In the genomic region with DNA sequence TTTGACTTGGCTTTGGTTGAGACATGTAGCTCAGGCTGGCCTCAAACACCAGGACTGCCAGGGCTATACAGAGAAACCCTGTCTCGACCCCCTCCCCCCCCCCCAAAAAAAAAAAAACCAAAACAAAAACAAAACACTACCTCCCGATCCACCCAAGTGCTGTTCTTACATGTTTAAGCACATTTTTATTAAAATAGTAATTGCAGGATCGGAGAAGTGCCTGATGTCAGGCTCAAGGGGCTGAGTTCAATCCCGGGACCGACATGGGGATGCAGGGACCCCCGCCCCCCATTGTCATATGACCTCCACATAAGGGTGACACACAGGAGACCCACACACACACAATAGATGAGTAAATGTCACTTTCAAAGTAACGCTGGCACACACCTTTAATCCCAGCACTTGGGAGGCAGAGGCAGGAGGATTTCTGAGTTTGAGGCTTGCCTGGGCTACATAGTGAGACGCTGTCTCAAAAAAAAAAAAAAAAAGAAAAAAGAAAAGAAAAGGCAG, we compare ENCODE assay signal across 7 mouse cellular contexts. TPM values are rescaled to one million over a fixed set of nuclear protein-coding genes. Genes with fewer than 3 reads are reported as not detected.
DNase-seq lines count a peak whose midpoint lies in the region; ATAC-seq lines count a peak whose summit lies in the region.

No protein-coding gene starts in this region.

- no peak overlapping the region; the same call in 1 of the 2 replicates for H3K27ac ChIP-seq in lung, embryonic 16.5 days (ENCODE audit: low read length)
- no peak overlapping the region for H3K27ac ChIP-seq in forebrain, embryonic 12.5 days
- H3K27ac ChIP-seq in limb, embryonic 13.5 days: no peak overlapping the region
- peak overlapping the region; percentile 96 for H3K27ac ChIP-seq in stomach, embryonic 15.5 days

- H3K27me3 ChIP-seq in lung, embryonic 16.5 days (ENCODE audit: control insufficient read depth, insufficient read depth, low read depth, low read length): no peaks in the 10 kb centered on the region
- H3K27me3 ChIP-seq in forebrain, embryonic 12.5 days: peaks cover 28% of the 10 kb centered on the region
- no peaks in the 10 kb centered on the region for H3K27me3 ChIP-seq in limb, embryonic 13.5 days
- no peaks in the 10 kb centered on the region for H3K27me3 ChIP-seq in stomach, embryonic 15.5 days (replicated peaks)

- peaks cover 19% of the 10 kb centered on the region for H3K4me1 ChIP-seq in lung, embryonic 16.5 days (replicated peaks; ENCODE audit: control insufficient read depth, insufficient read depth, low read length)
- peaks cover 27% of the 10 kb centered on the region for H3K4me1 ChIP-seq in forebrain, embryonic 12.5 days
- H3K4me1 ChIP-seq in limb, embryonic 13.5 days: peaks cover 36% of the 10 kb centered on the region
- peaks cover 27% of the 10 kb centered on the region for H3K4me1 ChIP-seq in stomach, embryonic 15.5 days

- ATAC-seq in lung, embryonic 16.5 days (ENCODE audit: low read depth): no peak
- no peak for ATAC-seq in forebrain, embryonic 12.5 days (ENCODE audit: low FRiP score)
- no peak for ATAC-seq in limb, embryonic 13.5 days (ENCODE audit: low FRiP score, low read depth)
- ATAC-seq in stomach, embryonic 15.5 days (ENCODE audit: insufficient read depth, low FRiP score, low read depth): no peak

- peak overlapping the region; percentile 73 for H3K4me3 ChIP-seq in lung, embryonic 16.5 days (ENCODE audit: low read length)
- H3K4me3 ChIP-seq in forebrain, embryonic 12.5 days (replicated peaks): peak overlapping the region; percentile 76
- H3K4me3 ChIP-seq in limb, embryonic 13.5 days: peak overlapping the region; percentile 71
- peak overlapping the region; percentile 64 for H3K4me3 ChIP-seq in stomach, embryonic 15.5 days (replicated peaks)

- 75% methylated on average over 8 of the region's 8 CpGs for whole genome bisulfite sequencing in lung, embryonic 16.5 days
- WGBS in forebrain, embryonic 12.5 days: 78% methylated on average over 8 of the region's 8 CpGs
- WGBS in limb, embryonic 13.5 days: 81% methylated on average over 8 of the region's 8 CpGs
- WGBS in stomach, embryonic 15.5 days: 74% methylated on average over 8 of the region's 8 CpGs

- H3K9ac ChIP-seq in lung, embryonic 16.5 days (ENCODE audit: low read length): peak overlapping the region; percentile 82; the same call in 1 of the 2 replicates
- no peak overlapping the region for H3K9ac ChIP-seq in forebrain, embryonic 12.5 days
- no peak overlapping the region for H3K9ac ChIP-seq in limb, embryonic 13.5 days
- no peak overlapping the region for H3K9ac ChIP-seq in stomach, embryonic 15.5 days

- peaks cover 16% of the 10 kb centered on the region for H3K36me3 ChIP-seq in lung, embryonic 16.5 days (ENCODE audit: control insufficient read depth, insufficient read depth, low read length)
- H3K36me3 ChIP-seq in forebrain, embryonic 12.5 days (replicated peaks): peaks cover 24% of the 10 kb centered on the region
- H3K36me3 ChIP-seq in limb, embryonic 13.5 days: peaks cover 24% of the 10 kb centered on the region
- H3K36me3 ChIP-seq in stomach, embryonic 15.5 days: peaks cover 20% of the 10 kb centered on the region

- no peaks in the 10 kb centered on the region for H3K9me3 ChIP-seq in lung, embryonic 16.5 days (ENCODE audit: control insufficient read depth, low read length)
- no peaks in the 10 kb centered on the region for H3K9me3 ChIP-seq in forebrain, embryonic 12.5 days
- no peaks in the 10 kb centered on the region for H3K9me3 ChIP-seq in limb, embryonic 13.5 days
- no peaks in the 10 kb centered on the region for H3K9me3 ChIP-seq in stomach, embryonic 15.5 days

- DNase-seq in lung, postnatal 10 days: no peak
- DNase-seq in gastrocnemius, postnatal 25 days: no peak
- DNase-seq in spleen, postnatal 10 days (ENCODE audit: low spot score in 2 of 2): no peak

- H3K4me2 ChIP-seq in lung, embryonic 16.5 days (ENCODE audit: low read depth, low read length): peak overlapping the region; percentile 87
- peak overlapping the region; percentile 77; the same call in 1 of the 2 replicates for H3K4me2 ChIP-seq in forebrain, embryonic 12.5 days
- peak overlapping the region; percentile 81 for H3K4me2 ChIP-seq in limb, embryonic 13.5 days (replicated peaks)
- H3K4me2 ChIP-seq in stomach, embryonic 15.5 days: peak overlapping the region; percentile 68

RNA-seq across cellular contexts. Expression of gene Dus3l, which starts 0.8 kb away (rescaled TPM):
- 40.8 and 43.6 TPM in 2 replicates for polyA plus RNA-seq in lung, embryonic 16.5 days (2015; fragmentation: Nextera tagmentation; extraction: Ambion mirVana)
- 46.6 and 49.4 TPM in 2 replicates for polyA plus RNA-seq in forebrain, embryonic 12.5 days (2016; fragmentation: Nextera tagmentation; extraction: Ambion mirVana)
- 47.7 and 50.5 TPM in 2 replicates for polyA plus RNA-seq in limb, embryonic 13.5 days (2015; fragmentation: Nextera tagmentation; extraction: Ambion mirVana)
- polyA plus RNA-seq in stomach, embryonic 15.5 days (2015; fragmentation: Nextera tagmentation; extraction: Ambion mirVana): 40.1 and 48.2 TPM in 2 replicates
- total RNA-seq in gastrocnemius, postnatal 25 days (2021): 10 to 100 TPM; 12.4 to 14.5 TPM

RNA-seq across cellular contexts. Expression of gene Prr22, which starts 6.3 kb away (rescaled TPM):
- polyA plus RNA-seq in lung, embryonic 16.5 days (2015; fragmentation: Nextera tagmentation; extraction: Ambion mirVana): 0.84 and 1.5 TPM in 2 replicates
- 1.2 and 1.3 TPM in 2 replicates for polyA plus RNA-seq in forebrain, embryonic 12.5 days (2016; fragmentation: Nextera tagmentation; extraction: Ambion mirVana)
- 1.4 and 1.5 TPM in 2 replicates for polyA plus RNA-seq in limb, embryonic 13.5 days (2015; fragmentation: Nextera tagmentation; extraction: Ambion mirVana)
- polyA plus RNA-seq in stomach, embryonic 15.5 days (2015; fragmentation: Nextera tagmentation; extraction: Ambion mirVana): 1.3 and 1.4 TPM in 2 replicates
- total RNA-seq in gastrocnemius, postnatal 25 days (2021): under 1 TPM in 1 of 2 experiments, not detected in 1; 0.33 TPM

RNA-seq across cellular contexts. Expression of gene Nrtn, which starts 6.5 kb away (rescaled TPM):
- polyA plus RNA-seq in lung, embryonic 16.5 days (2015; fragmentation: Nextera tagmentation; extraction: Ambion mirVana): 5.1 and 7.3 TPM in 2 replicates
- polyA plus RNA-seq in forebrain, embryonic 12.5 days (2016; fragmentation: Nextera tagmentation; extraction: Ambion mirVana): 3.2 and 5.9 TPM in 2 replicates
- polyA plus RNA-seq in limb, embryonic 13.5 days (2015; fragmentation: Nextera tagmentation; extraction: Ambion mirVana): 14.1 TPM in 2 replicates
- polyA plus RNA-seq in stomach, embryonic 15.5 days (2015; fragmentation: Nextera tagmentation; extraction: Ambion mirVana): 13.3 and 14.7 TPM in 2 replicates
- 1 to 10 TPM; 1.9 to 3.1 TPM for total RNA-seq in gastrocnemius, postnatal 25 days (2021)

RNA-seq across cellular contexts. Expression of gene Vmac, which starts 46.0 kb away (rescaled TPM):
- 15.4 and 18.2 TPM in 2 replicates for polyA plus RNA-seq in lung, embryonic 16.5 days (2015; fragmentation: Nextera tagmentation; extraction: Ambion mirVana)
- polyA plus RNA-seq in forebrain, embryonic 12.5 days (2016; fragmentation: Nextera tagmentation; extraction: Ambion mirVana): 15.3 and 15.9 TPM in 2 replicates
- polyA plus RNA-seq in limb, embryonic 13.5 days (2015; fragmentation: Nextera tagmentation; extraction: Ambion mirVana): 20.2 and 21.3 TPM in 2 replicates
- polyA plus RNA-seq in stomach, embryonic 15.5 days (2015; fragmentation: Nextera tagmentation; extraction: Ambion mirVana): 16.9 and 21.5 TPM in 2 replicates
- total RNA-seq in gastrocnemius, postnatal 25 days (2021): 1 to 10 TPM; 3.3 to 3.5 TPM

RNA-seq across cellular contexts. Expression of gene Ndufa11, which starts 46.2 kb away (rescaled TPM):
- polyA plus RNA-seq in lung, embryonic 16.5 days (2015; fragmentation: Nextera tagmentation; extraction: Ambion mirVana): 424 and 435 TPM in 2 replicates
- 316 and 323 TPM in 2 replicates for polyA plus RNA-seq in forebrain, embryonic 12.5 days (2016; fragmentation: Nextera tagmentation; extraction: Ambion mirVana)
- 431 and 434 TPM in 2 replicates for polyA plus RNA-seq in limb, embryonic 13.5 days (2015; fragmentation: Nextera tagmentation; extraction: Ambion mirVana)
- polyA plus RNA-seq in stomach, embryonic 15.5 days (2015; fragmentation: Nextera tagmentation; extraction: Ambion mirVana): 437 and 463 TPM in 2 replicates
- total RNA-seq in gastrocnemius, postnatal 25 days (2021): 100 to 1,000 TPM; 459 to 461 TPM
